Mouse (Mus musculus) lung, embryonic 14.5 days (tissue): ENCODE measurements at regions not wholly inside any gene's neighbourhood (a gene's known extent, or its start where the extent isn't known, plus 50 kb on each side); places are given as distances from the start of the nearest gene placed in this dataset.
"Not testable (repeated sequence)": the region's sequence is repeated elsewhere in the genome, so short reads cannot be mapped to it uniquely, and the experiment has no call there.

Source experiments
- ATAC-seq: fragments of 200-750 bp; cut with Nextera tagmentation; 2 replicates; pipeline ENCODE4 v1.8.0; 2017; ENCODE audit warnings: mild to moderate bottlenecking, moderate TSS enrichment, moderate library complexity; ENCODE audit not compliant: insufficient read depth
- DNase-seq: peaks from one replicate; pipeline ENCODE4 v3.0.0-alpha.2; 2015
- H3K27ac ChIP-seq: fragments of 300-500 bp; sonication (generic); 2 replicates; pipeline ENCODE4 v1.5.1; 2014; ENCODE audit warnings: low read depth, mild to moderate bottlenecking, moderate library complexity
- H3K27me3 ChIP-seq: fragments of 300-500 bp; sonication (generic); 2 replicates; pipeline ENCODE4 v1.6.1; 2014; ENCODE audit warnings: low read length, control low read depth; ENCODE audit not compliant: insufficient read depth
- H3K36me3 ChIP-seq: fragments of 300-500 bp; sonication (generic); 2 replicates; pipeline ENCODE4 v1.6.1; 2014; ENCODE audit warnings: control low read depth; ENCODE audit not compliant: insufficient read depth
- H3K4me1 ChIP-seq: fragments of 300-500 bp; sonication (generic); 2 replicates; pipeline ENCODE4 v1.6.1; 2014; ENCODE audit warnings: antibody characterized with exemption, control low read depth; ENCODE audit not compliant: insufficient read depth
- H3K4me2 ChIP-seq: fragments of 300-500 bp; sonication (generic); 2 replicates; pipeline ENCODE4 v1.6.1; 2014; ENCODE audit warnings: mild to moderate bottlenecking
- H3K4me3 ChIP-seq: fragments of 300-500 bp; sonication (generic); 2 replicates; pipeline ENCODE4 v1.5.1; 2014; ENCODE audit warnings: low read depth, low read length
- H3K9ac ChIP-seq: fragments of 300-500 bp; sonication (generic); 2 replicates; pipeline ENCODE4 v1.6.1; 2014
- H3K9me3 ChIP-seq: fragments of 300-500 bp; sonication (generic); 2 replicates; pipeline ENCODE4 v1.6.1; 2016; ENCODE audit warnings: low read depth, low read length, control low read depth
- CTCF ChIP-seq: IDR thresholded peaks from 2 replicates; pipeline ENCODE4 v1.5.1; 2016; ENCODE audit warnings: antibody characterized with exemption, low read depth
- WGBS: fragments of 180-500 bp; shearing (Covaris S2); extraction: QIAGEN DNeasy Blood & Tissue Kit; methylation state at CpG from one replicate; pipeline ENCODE4 v1.1.7; 2014; 5-methylcytosine and 5-hydroxymethylcytosine counted together

- no peak overlapping the region for H3K9ac ChIP-seq
- 75% methylated on average over 2 of the region's 2 CpGs for WGBS
- ATAC-seq (no peak), DNase-seq (no peak)
- H3K4me3 ChIP-seq = no peak overlapping the region
- H3K4me1 ChIP-seq = no peaks in the 10 kb centered on the region
- no peaks in the 10 kb centered on the region for H3K9me3 ChIP-seq
- H3K36me3 ChIP-seq = no peaks in the 10 kb centered on the region
- H3K27ac ChIP-seq = no peak overlapping the region
- no peaks in the 10 kb centered on the region for H3K27me3 ChIP-seq
- no peak for TF ChIP-seq CTCF
- no peak overlapping the region for H3K4me2 ChIP-seq
These were observed 462.0 kb upstream of the Arid1b start for GRCm38 (mm10) chr17:4532126-4532525.

GRCm38 (mm10) chr17:4540435-4540834 is 453.7 kb upstream of the Arid1b start:
- Histone ChIP-seq H3K27me3 (no peaks in the 10 kb centered on the region), H3K36me3 (no peaks in the 10 kb centered on the region), H3K9ac (no peak overlapping the region), H3K4me3 (no peak overlapping the region), H3K9me3 (no peaks in the 10 kb centered on the region), H3K4me1 (no peaks in the 10 kb centered on the region), H3K4me2 (no peak overlapping the region), H3K27ac (no peak overlapping the region)
- no peak for TF ChIP-seq CTCF
- WGBS = 89% methylated on average over 2 of the region's 2 CpGs
- DNase-seq (no peak), ATAC-seq (no peak)

- no peak overlapping the region for H3K27ac ChIP-seq
- H3K4me2 ChIP-seq = no peak overlapping the region
- DNase-seq (no peak), ATAC-seq (no peak)
- H3K4me3 ChIP-seq = no peak overlapping the region
- H3K9ac ChIP-seq = no peak overlapping the region
- H3K4me1 ChIP-seq = no peaks in the 10 kb centered on the region
- TF ChIP-seq CTCF = no peak
- H3K36me3 ChIP-seq = no peaks in the 10 kb centered on the region
- 44% methylated on average over 7 of the region's 7 CpGs for WGBS
- no peaks in the 10 kb centered on the region for H3K9me3 ChIP-seq
- no peaks in the 10 kb centered on the region for H3K27me3 ChIP-seq
These were observed 452.9 kb upstream of the Arid1b start for GRCm38 (mm10) chr17:4541020-4541743.

DNA sequence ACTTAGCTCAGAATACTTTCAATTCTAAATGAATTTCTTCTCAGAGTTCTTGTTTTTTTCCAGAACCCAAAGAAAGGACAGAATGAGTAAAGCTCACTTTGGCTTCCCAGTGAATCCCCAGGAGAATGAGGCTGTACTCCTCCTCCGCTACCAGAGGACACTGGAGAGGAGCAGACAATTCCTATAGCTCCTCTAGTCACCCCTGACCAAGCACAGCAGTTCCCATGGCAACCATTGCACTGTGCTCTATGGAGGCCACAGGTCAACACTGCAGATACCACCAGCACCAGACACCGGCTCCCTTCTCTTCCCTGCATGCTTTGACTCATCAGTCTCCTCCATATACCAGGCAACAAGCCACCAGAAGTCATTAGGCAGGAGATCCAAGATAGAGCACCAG is 447.6 kb upstream of the Arid1b start:
- no peak overlapping the region for H3K9ac ChIP-seq
- DNase-seq (no peak), ATAC-seq (no peak)
- no peaks in the 10 kb centered on the region for H3K36me3 ChIP-seq
- H3K27me3 ChIP-seq = no peaks in the 10 kb centered on the region
- 40% methylated on average over 2 of the region's 2 CpGs for WGBS
- H3K27ac ChIP-seq = no peak overlapping the region
- no peak overlapping the region for H3K4me2 ChIP-seq
- no peaks in the 10 kb centered on the region for H3K9me3 ChIP-seq
- H3K4me1 ChIP-seq = no peaks in the 10 kb centered on the region
- H3K4me3 ChIP-seq = no peak overlapping the region
- TF ChIP-seq CTCF = no peak

- not testable (repeated sequence) for H3K27ac ChIP-seq, H3K4me3 ChIP-seq, H3K4me1 ChIP-seq, H3K27me3 ChIP-seq, DNase-seq, H3K4me2 ChIP-seq, H3K9ac ChIP-seq, H3K9me3 ChIP-seq, ATAC-seq, H3K36me3 ChIP-seq
- 82% methylated on average over 4 of the region's 4 CpGs for WGBS
These were observed 441.1 kb upstream of the Arid1b start for GRCm38 (mm10) chr17:4553026-4553425.

- Histone ChIP-seq H3K4me1 (0 out of 2 replicates have a peak, but pooled peaks cover 10% of the 10 kb centered on the region), H3K27ac (no peak overlapping the region), H3K9me3 (no peaks in the 10 kb centered on the region), H3K4me3 (no peak overlapping the region), H3K36me3 (no peaks in the 10 kb centered on the region), H3K9ac (no peak overlapping the region), H3K27me3 (no peaks in the 10 kb centered on the region), H3K4me2 (no peak overlapping the region)
- no peak for TF ChIP-seq CTCF
- WGBS = 42% methylated on average over 3 of the region's 3 CpGs
- DNase-seq (peak; percentile 76), ATAC-seq (peak; percentile 31; the same call in 1 of the 2 replicates)
These were observed 430.5 kb upstream of the Arid1b start for GRCm38 (mm10) chr17:4563641-4564040.

DNA sequence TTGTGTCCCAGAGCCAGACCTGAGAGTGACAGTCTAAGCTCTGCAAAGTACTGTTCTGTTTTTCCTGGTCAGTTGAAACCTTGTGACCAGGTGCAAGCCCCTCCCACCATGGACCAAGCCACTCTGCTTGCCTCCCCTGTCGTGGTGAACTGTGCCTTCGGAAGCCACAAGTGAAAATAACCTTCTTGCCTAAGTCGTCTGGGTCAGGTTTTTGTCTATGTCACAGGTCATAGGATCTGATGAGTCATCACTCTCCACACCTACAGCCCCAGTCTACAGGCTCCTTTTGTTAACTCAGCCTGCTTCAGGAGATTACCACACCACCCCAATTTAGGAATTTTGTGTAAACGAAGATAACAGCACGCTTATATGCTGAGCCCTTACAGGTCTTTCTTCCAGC is 417.2 kb upstream of the Arid1b start:
- no peaks in the 10 kb centered on the region for H3K9me3 ChIP-seq
- ATAC-seq = no peak
- no peak overlapping the region for H3K4me2 ChIP-seq
- H3K4me3 ChIP-seq = no peak overlapping the region
- no peaks in the 10 kb centered on the region for H3K36me3 ChIP-seq
- no peak for DNase-seq
- no peaks in the 10 kb centered on the region for H3K4me1 ChIP-seq
- WGBS = 39% methylated on average over 5 of the region's 5 CpGs
- no peak overlapping the region for H3K9ac ChIP-seq
- no peaks in the 10 kb centered on the region for H3K27me3 ChIP-seq
- no peak overlapping the region for H3K27ac ChIP-seq
- no peak for TF ChIP-seq CTCF

GRCm38 (mm10) chr17:4581851-4582250 is 412.3 kb upstream of the Arid1b start:
- no peak overlapping the region for H3K27ac ChIP-seq
- H3K4me2 ChIP-seq = no peak overlapping the region
- TF ChIP-seq CTCF = no peak
- no peak for ATAC-seq
- no peak overlapping the region for H3K4me3 ChIP-seq
- H3K36me3 ChIP-seq = no peaks in the 10 kb centered on the region
- 89% methylated on average over 11 of the region's 11 CpGs for WGBS
- DNase-seq = no peak
- H3K27me3 ChIP-seq = no peaks in the 10 kb centered on the region
- no peak overlapping the region for H3K9ac ChIP-seq
- no peaks in the 10 kb centered on the region for H3K9me3 ChIP-seq
- no peaks in the 10 kb centered on the region for H3K4me1 ChIP-seq
